Mouse (Mus musculus): Measurements from ENCODE around the gene Hoxb9.

- TF ChIP-seq POLR2A (IDR thresholded peaks at IDR 0.05; ENCODE audit: low read depth, low read length) (no peak), CTCF (IDR thresholded peaks at IDR 0.05; ENCODE audit: borderline replicate concordance, insufficient read depth, low read length) (no peak)
Measured at GRCm38 (mm10) chr11:96282795-96283430, 11.7 kb downstream of the Hoxb9 start.

Measured in embryonic fibroblast, embryonic 13.5 days (primary cell).